Mouse (Mus musculus) liver, adult 2 months (tissue): ENCODE data around the gene Apobec1.

Experiments used
- CTCF ChIP-seq: fragments of 200-500 bp; IDR thresholded peaks from 2 replicates; pipeline ENCODE4 v1.5.1; 2011; ENCODE audit warnings: low read depth, low read length, control low read depth
- POLR2A ChIP-seq: fragments of 200-500 bp; IDR thresholded peaks from 2 replicates; pipeline ENCODE4 v1.6.1; 2011; ENCODE audit warnings: low read length, control low read depth; ENCODE audit not compliant: insufficient read depth; ENCODE audit errors: extremely low read depth

DNA sequence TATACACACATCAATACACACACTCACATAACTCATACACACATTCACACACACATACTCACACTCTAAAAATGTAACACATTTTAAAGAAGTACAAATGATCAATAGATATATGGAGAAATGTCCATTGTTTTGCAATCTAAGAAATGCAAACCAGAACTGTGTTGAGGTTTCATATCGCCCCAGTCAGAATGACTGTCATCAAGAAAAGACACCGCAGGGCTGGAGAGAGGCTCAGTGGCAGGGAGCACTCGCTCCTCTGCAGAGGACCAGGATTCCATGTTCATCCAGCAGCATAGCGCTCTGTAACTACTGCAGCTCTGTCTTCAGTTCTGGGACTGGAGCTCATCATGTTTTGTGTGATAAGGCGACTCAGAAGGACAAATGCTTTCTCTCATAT is 58.7 kb downstream of the Apobec1 start:
- TF ChIP-seq CTCF = no peak
- no peak for TF ChIP-seq POLR2A
